Mouse (Mus musculus) telencephalon, adult 2 months (tissue): ENCODE measurements around the gene Cwh43.

ENCODE experiments used
- DNase-seq: peaks from one replicate; pipeline ENCODE4 v3.0.0-alpha.2; 2011; ENCODE audit warnings: low read depth, low spot score

The Cwh43 gene

DNA sequence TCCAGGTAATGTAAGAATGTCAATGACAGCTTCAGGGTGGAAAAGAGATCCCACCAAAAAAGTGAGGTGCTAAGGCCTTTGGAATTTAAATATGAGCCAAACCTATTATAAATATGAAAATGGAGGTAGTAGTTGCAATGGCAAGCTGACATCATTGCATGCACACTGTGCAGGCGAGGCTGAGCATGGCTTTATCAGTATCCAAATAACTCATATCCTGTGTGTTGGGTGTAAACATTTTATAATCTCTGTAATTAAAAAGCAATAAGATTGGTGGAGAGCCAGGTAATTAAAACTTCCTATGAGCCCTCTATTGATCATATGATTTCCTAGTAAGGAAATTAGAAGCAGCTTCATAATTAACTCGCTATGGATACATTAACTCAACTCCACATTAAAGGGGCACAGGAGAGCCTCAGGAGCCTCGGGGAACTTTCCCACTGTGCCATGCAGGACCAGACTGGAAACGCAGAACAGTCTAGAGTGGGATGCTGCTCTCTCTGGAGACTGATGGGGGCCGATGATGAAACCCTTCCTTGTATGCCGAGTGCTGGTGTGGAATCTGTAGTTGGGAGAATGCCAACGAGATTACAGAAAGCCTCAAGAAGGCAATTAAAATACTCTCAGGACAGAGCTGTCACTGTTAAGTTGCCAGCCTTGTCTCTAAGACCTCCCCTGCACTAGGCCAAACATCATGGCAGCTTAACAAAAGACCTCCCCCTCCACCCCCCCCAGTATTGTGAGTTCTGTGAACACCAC, 5.9 kb upstream of the Cwh43 start:
- no peak for DNase-seq

DNA sequence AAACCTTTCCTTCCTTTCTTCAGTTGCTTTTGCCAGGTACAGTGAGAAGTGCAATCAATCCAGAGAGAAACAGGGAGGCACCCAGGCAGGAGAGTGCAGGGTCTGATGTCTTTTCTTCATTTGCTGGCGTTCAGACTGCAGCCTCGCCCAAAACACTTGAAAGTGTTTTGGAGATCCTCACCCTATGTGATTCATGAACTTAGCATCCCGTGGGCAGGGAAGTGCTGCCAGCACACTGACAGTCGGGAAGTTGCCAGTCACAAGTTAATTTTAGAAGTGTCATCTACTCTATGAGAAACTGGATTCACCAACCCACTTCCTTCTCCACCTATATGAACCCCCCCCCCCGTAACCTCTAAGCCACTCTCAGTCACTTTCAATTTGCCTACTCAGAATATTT, 4.5 kb upstream of the Cwh43 start:
- no peak for DNase-seq

DNA sequence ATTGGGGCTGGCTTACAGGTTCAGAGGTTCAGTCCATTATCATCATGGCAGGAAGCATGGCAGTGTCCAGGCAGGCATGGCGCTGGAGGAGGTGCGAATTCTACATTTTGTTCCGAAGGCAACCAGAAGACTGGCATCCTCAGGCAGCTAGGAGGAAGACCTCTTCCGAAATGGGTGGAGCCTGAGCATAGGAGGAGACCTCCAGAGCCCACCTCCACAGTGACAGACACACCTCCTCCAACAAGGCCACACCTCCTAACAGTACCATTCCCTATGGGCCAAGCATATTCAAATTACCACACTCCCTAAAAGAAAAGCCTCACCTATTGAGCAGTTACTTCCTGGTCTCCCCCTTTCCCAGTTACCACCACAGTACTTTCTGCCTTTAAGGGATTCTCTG, 3.0 kb upstream of the Cwh43 start:
- DNase-seq, result no peak

GRCm38 (mm10) chr5:73403311-73404068, 2.4 kb upstream of the Cwh43 start:
- no peak for DNase-seq

- DNase-seq, result no peak
Observed at GRCm38 (mm10) chr5:73404790-73405189, 1.1 kb upstream of the Cwh43 start.

DNA sequence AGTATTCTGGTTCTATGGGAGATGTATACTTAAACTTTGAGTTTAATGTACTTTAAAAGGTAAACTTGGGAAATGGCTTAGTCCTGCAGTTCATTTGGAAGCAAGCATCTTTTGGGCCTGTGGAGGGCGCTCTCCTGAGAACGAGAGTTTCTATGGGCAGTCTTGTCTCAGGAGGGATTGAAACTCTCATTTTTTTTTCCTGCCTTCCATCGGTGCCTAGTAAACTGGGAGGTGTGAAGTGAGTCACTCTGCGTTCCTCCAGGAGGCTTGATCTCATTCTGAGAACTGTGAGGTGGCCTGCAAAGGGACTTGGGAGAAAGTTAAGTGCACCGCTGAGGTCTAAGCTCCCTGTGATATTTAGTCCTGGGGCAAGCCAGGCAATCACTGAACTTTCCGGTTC, 986 bp downstream of the Cwh43 start:
- DNase-seq, result peak; percentile 48

GRCm38 (mm10) chr5:73409970-73410369, 4.1 kb downstream of the Cwh43 start:
- no peak for DNase-seq

DNA sequence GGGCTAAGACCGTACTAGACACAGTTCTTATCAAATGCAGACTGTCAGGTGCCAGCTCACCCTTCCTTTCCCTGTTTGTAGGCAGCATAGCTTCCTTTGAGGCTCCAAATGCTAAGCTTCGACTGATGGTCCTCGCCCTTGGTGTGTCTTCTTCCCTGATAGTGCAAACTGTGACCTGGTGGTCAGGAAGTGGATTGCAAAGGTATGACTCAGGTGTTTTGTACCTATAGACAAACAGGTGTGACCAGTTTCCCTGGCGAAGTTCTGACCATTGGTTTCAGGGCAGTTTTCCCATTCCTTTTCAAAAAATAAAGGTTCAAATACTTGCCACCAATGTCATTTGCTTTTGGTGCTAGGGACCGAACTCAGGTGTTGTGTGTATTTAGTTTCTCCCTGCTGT, 5.9 kb downstream of the Cwh43 start:
- no peak for DNase-seq

DNA sequence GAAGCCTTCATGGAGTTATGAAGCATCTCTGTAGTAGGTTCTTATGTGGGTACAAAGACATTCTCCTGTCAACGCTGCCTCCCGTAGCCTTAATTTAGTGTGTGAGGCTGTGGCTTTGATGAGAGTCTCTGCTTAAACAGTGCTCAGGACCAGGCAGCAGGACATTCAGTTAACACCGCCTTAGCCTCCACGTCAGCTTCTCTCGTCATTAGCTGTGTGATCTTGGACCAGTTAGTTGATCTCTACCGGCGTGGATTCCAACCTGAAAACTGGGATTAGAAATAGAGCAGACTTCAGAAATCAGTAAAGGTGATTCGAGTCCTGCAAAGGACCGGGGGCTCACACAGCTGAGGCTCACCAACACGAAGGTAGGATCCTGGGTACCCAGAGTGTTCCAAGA, 8.3 kb downstream of the Cwh43 start:
- DNase-seq, result no peak

GRCm38 (mm10) chr5:73419045-73419695, 13.3 kb downstream of the Cwh43 start:
- no peak for DNase-seq

- DNase-seq, result no peak
Observed at GRCm38 (mm10) chr5:73426824-73427223, 20.9 kb downstream of the Cwh43 start.

- DNase-seq, result peak; percentile 59
Observed at GRCm38 (mm10) chr5:73431581-73431980, 25.7 kb downstream of the Cwh43 start.

DNA sequence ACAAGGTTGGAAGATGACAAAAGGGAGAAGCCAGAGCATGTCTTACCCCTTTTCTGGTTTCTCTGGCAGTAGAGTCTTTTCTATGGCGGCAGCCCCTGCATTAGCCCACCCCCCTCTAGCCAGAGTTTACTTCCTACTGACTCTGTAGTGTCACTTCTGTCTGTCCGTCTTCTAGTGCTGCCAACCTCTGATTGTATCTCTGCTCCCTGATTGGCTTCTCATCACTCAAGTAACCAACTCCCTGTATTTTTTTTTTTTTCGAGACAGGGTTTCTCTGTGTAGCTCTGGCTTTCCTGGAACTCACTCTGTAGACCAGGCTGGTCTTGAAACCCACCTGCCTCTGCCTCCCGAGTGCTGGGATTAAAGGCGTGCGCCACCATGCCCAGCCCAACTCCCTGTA, 26.9 kb downstream of the Cwh43 start:
- no peak for DNase-seq

DNA sequence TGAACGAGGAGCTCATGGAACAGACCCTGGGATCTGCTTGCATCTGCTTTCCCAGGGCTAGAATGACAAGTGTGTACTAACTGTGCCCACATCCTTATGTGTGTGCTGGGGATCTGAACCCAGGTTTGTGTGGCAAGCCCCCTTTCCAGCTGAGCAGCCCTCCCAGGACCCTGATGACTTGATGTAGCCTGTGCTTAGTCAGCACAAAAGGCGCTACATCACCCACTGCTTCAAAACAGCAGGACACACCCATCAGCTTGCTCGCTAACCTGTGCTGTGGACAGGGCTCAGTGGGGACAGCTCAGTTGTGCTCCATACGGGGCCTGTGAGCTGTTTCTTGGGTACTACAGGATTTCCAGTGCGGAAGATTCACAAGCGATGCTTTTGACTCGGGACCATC, 28.9 kb downstream of the Cwh43 start:
- no peak for DNase-seq

- no peak for DNase-seq
Observed at GRCm38 (mm10) chr5:73442176-73442575, 36.3 kb downstream of the Cwh43 start.

GRCm38 (mm10) chr5:73450276-73450675, 44.4 kb downstream of the Cwh43 start:
- peak; percentile 29 for DNase-seq

- DNase-seq, result no peak
Observed at GRCm38 (mm10) chr5:73454502-73455306, 48.8 kb downstream of the Cwh43 start.

DNA sequence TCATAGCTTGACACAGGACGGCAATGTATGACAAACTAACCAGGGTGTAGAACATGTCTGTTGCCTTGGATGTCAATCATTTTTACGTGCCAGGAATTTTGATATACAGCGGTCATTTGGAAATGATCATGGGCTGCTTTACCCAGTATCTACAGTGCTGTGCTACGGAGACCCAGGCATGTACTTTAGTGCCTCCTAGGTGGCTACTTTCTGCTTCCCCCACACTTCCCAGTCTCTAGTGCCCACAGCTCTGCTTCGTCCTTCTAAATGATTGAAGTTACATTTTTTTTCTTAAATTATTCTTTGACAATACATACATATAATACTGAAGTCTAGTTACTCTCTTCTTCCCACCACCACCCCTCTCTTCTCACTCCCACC, 49.4 kb downstream of the Cwh43 start:
- no peak for DNase-seq

DNA sequence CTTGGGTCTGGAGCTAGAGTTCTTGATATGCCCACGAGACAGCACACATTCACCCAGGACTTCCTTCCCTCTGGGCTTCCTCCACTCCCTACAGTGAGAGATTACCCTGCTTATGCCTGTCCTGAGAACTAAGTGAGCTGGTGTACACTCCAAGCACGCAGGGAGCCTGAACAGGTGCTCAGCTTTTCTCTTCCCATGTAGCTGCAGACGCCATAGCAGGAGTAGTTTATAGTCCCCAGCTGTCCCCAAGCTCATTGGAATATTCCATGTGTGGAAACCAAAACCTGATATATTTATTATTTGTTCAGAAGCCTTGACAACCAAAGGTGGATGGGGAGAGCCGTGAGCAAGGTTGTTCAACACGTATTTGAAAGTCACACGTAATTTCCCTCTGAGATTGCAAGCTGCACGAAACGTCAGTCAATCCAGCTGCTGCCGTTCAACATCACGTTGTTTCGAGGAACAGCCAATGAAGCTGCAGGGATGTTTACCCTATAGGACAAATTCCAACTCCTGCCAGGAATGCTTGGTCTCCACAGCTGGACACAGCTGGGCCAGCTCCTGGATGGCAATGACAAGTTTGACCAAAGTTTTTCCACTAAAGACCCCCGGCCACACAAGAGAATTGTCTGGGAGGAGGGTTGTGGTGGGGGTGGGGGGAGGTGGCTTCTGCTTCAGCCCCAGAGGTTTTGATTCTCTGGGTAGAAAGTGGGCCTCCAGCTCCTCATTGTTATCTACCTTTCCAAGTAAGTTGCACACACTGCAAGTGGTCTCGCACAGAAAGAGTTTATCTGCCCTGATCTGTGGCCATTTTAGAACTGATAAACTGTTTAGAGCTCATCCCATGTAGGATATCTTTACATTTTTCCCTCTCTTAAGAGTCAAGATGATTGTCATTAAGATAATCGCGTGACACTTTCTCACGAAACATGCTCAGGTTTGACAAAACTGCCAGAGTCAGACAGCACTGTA, 62.9 kb downstream of the Cwh43 start:
- no peak for DNase-seq
